Mouse (Mus musculus) C2C12 (cell line): Measurements from ENCODE around the gene Sys1.

Experiments used
- CEBPB ChIP-seq: IDR thresholded peaks from one replicate; pipeline ENCODE4 v1.6.1; 2011; ENCODE audit warnings: low read depth, mild to moderate bottlenecking, control low read depth, moderate library complexity
- CTCF ChIP-seq: IDR thresholded peaks from one replicate; pipeline ENCODE4 v1.5.1; 2011; ENCODE audit not compliant: control insufficient read depth, insufficient read depth, insufficient read length
- FOSL1 ChIP-seq: IDR thresholded peaks from one replicate; pipeline ENCODE4 v1.8.0; 2011; ENCODE audit warnings: mild to moderate bottlenecking, low read length; ENCODE audit not compliant: poor library complexity, insufficient read depth, severe bottlenecking
- MAX ChIP-seq: IDR thresholded peaks from one replicate; pipeline ENCODE4 v1.6.1; 2011; ENCODE audit warnings: mild to moderate bottlenecking, control low read depth
- MYOD1 ChIP-seq: IDR thresholded peaks from one replicate; pipeline ENCODE4 v1.6.1; 2011; ENCODE audit warnings: low read depth; ENCODE audit not compliant: control insufficient read depth, insufficient read length
- MYOG ChIP-seq: IDR thresholded peaks from one replicate; pipeline ENCODE4 v1.6.1; 2011; ENCODE audit not compliant: control insufficient read depth, insufficient read length; ENCODE audit errors: extremely low read depth
- USF1 ChIP-seq: IDR thresholded peaks from one replicate; pipeline ENCODE4 v1.6.1; 2011; ENCODE audit warnings: low read depth, mild to moderate bottlenecking, control low read depth, moderate library complexity

DNA sequence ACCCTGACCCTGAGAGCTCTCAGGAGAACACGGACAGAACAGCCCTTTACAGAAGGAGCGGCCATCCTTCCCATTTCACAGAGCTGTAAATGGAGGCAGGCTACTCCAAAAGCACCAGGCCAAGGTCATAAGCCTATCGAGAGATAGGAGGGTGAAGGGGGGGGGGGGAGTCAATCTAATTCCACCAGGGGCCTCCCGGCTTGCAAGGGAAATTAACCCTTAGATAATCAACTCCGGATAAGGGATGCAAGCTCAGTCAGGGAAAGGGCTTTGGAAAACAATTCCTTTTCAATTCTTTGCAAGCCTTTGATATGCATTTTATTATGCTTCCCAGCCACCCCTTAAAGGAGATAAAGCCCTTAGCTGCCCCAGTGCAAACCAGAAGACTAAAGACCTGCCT lies 28.3 kb upstream of the Sys1 start:
- no peak for TF ChIP-seq CTCF
- no peak for TF ChIP-seq USF1
- no peak for TF ChIP-seq MAX
- no peak for TF ChIP-seq MYOD1
- no peak for TF ChIP-seq CEBPB
- no peak for TF ChIP-seq FOSL1
- no peak for TF ChIP-seq MYOG
